Comparison of ENCODE assay signal across 18 mouse cellular contexts in genomic region chr11:8686501-8686900, GRCm38 (mm10). TPM values are rescaled to one million over a fixed set of nuclear protein-coding genes. Genes with fewer than 3 reads are reported as not detected.
DNase-seq lines count a peak whose midpoint lies in the region; ATAC-seq and TF ChIP-seq lines count a peak whose summit lies in the region.
"Had no signal": no experiment of that assay in that cellular context is flagged by ENCODE, and none has a peak within 500 bp of the region (broad histone marks: within the 10 kb centered on the region; RNA-seq: fewer than 3 reads in every experiment).

No protein-coding gene starts in this region.

- no peak for TF ChIP-seq POLR2A in myocyte (IDR thresholded peaks at IDR 0.05; ENCODE audit: insufficient read length, low read depth)

- no peaks in the 10 kb centered on the region for H3K36me3 ChIP-seq in embryonic facial prominence, embryonic 10.5 days (replicated peaks)
- no peaks in the 10 kb centered on the region for H3K36me3 ChIP-seq in embryonic facial prominence, embryonic 14.5 days (ENCODE audit: control insufficient read depth, insufficient read depth, low read length)
- H3K36me3 ChIP-seq in myocyte (ENCODE audit: control insufficient read depth, insufficient read depth) = no peaks in the 10 kb centered on the region
- H3K36me3 ChIP-seq: embryonic facial prominence, embryonic 13.5 days; forebrain, embryonic 15.5 days had no signal

- no peak overlapping the region for H3K9ac ChIP-seq in embryonic facial prominence, embryonic 14.5 days (ENCODE audit: low read depth, low read length)
- H3K9ac ChIP-seq: embryonic facial prominence, embryonic 13.5 days; forebrain, embryonic 13.5 days; forebrain, embryonic 15.5 days; forebrain, postnatal 0 days had no signal

- peaks cover 10% of the 10 kb centered on the region; the same call in 1 of the 2 replicates for H3K27me3 ChIP-seq in embryonic facial prominence, embryonic 10.5 days (replicated peaks; ENCODE audit: low read depth, poor library complexity, severe bottlenecking)
- no peaks in the 10 kb centered on the region for H3K27me3 ChIP-seq in embryonic facial prominence, embryonic 14.5 days (replicated peaks; ENCODE audit: control insufficient read depth, insufficient read depth, low read length)
- H3K27me3 ChIP-seq in myocyte (ENCODE audit: control insufficient read depth, insufficient read depth, insufficient read length) = no peaks in the 10 kb centered on the region
- H3K27me3 ChIP-seq: embryonic facial prominence, embryonic 13.5 days; forebrain, embryonic 15.5 days had no signal

- H3K79me2 ChIP-seq in myocyte (ENCODE audit: control insufficient read depth, insufficient read depth) = no peaks in the 10 kb centered on the region

- 0 out of 2 replicates have a peak, but pooled peaks have one; percentile 26 for ATAC-seq in embryonic facial prominence, embryonic 14.5 days (ENCODE audit: low read depth)
- ATAC-seq: forebrain, embryonic 13.5 days; forebrain, embryonic 15.5 days; forebrain, postnatal 0 days had no signal

- peaks cover 14% of the 10 kb centered on the region for H3K4me1 ChIP-seq in embryonic facial prominence, embryonic 10.5 days
- peaks cover 15% of the 10 kb centered on the region for H3K4me1 ChIP-seq in embryonic facial prominence, embryonic 14.5 days (ENCODE audit: control insufficient read depth, insufficient read depth, low read length)
- H3K4me1 ChIP-seq: forebrain, embryonic 15.5 days had no signal

- H3K4me3 ChIP-seq in embryonic facial prominence, embryonic 10.5 days = no peak overlapping the region
- no peak overlapping the region for H3K4me3 ChIP-seq in embryonic facial prominence, embryonic 14.5 days (ENCODE audit: low read depth, low read length)
- H3K4me3 ChIP-seq in myocyte = no peak overlapping the region
- H3K4me3 ChIP-seq: embryonic facial prominence, embryonic 13.5 days; forebrain, embryonic 13.5 days; forebrain, embryonic 15.5 days had no signal

- DNase-seq in embryonic facial prominence, embryonic 10.5 days (ENCODE audit: low spot score) = no peak
- DNase-seq in embryonic facial prominence, embryonic 14.5 days (ENCODE audit: low spot score) = no peak
- no peak for DNase-seq in cerebellum, adult 9-10 months
- no peak for DNase-seq in left cerebral cortex, adult 8-10 months (ENCODE audit: low spot score in 2 of 2)
- DNase-seq: adrenal gland, adult 2 months; adrenal gland, postnatal 10 days; adrenal gland, postnatal 25 days; cerebellum, adult 11 months; cerebellum, adult 18-20 months; cerebellum, adult 8-10 months; cerebellum, postnatal 10 days; cerebellum, postnatal 25 days; forebrain, postnatal 0 days had no signal

- 71% methylated on average over 3 of the region's 3 CpGs for WGBS in embryonic facial prominence, embryonic 10.5 days
- WGBS in embryonic facial prominence, embryonic 14.5 days = 71% methylated on average over 3 of the region's 3 CpGs

- no peak overlapping the region for H3K4me2 ChIP-seq in embryonic facial prominence, embryonic 14.5 days (ENCODE audit: low read depth, low read length)
- peak overlapping the region; percentile 70 for H3K4me2 ChIP-seq in myocyte (ENCODE audit: low read depth)
- H3K4me2 ChIP-seq: embryonic facial prominence, embryonic 13.5 days; forebrain, embryonic 13.5 days; forebrain, embryonic 15.5 days had no signal

- H3K9me3 ChIP-seq in embryonic facial prominence, embryonic 10.5 days = no peaks in the 10 kb centered on the region
- H3K9me3 ChIP-seq in embryonic facial prominence, embryonic 14.5 days (ENCODE audit: control insufficient read depth, low read length) = no peaks in the 10 kb centered on the region
- H3K9me3 ChIP-seq: embryonic facial prominence, embryonic 13.5 days; forebrain, embryonic 13.5 days; forebrain, embryonic 15.5 days had no signal

- no peak overlapping the region for H3ac ChIP-seq in myocyte (ENCODE audit: control insufficient read depth, insufficient read length)

- H3K27ac ChIP-seq in embryonic facial prominence, embryonic 10.5 days (replicated peaks) = 0 out of 2 replicates have a peak overlapping the region, but pooled peaks have one; percentile 32
- H3K27ac ChIP-seq in embryonic facial prominence, embryonic 14.5 days (replicated peaks; ENCODE audit: low read depth, low read length) = no peak overlapping the region
- H3K27ac ChIP-seq: embryonic facial prominence, embryonic 13.5 days; forebrain, embryonic 13.5 days; forebrain, embryonic 15.5 days had no signal

TF ChIP-seq in myocyte, 11 proteins besides CTCF, POLR2A, EP300 and RAD21:
- TF ChIP-seq TCF3 (IDR thresholded peaks at IDR 0.05; ENCODE audit: insufficient read length, low read depth) = no peak
- no peak for TF ChIP-seq REST (IDR thresholded peaks at IDR 0.05; ENCODE audit: insufficient read depth, insufficient read length)
- no peak for TF ChIP-seq POLR2AphosphoS2 (IDR thresholded peaks at IDR 0.05; ENCODE audit: insufficient read length, low read depth)
- TF ChIP-seq SRF (IDR thresholded peaks at IDR 0.05; ENCODE audit: control insufficient read depth, insufficient read length, low read depth) = no peak
- TF ChIP-seq MYOG (IDR thresholded peaks at IDR 0.05; ENCODE audit: control insufficient read depth in 1 of 3, insufficient read depth in 1 of 3, insufficient read length in 2 of 3, low read depth in 2 of 3) = no peak
- no peak for TF ChIP-seq MYOD1 (IDR thresholded peaks at IDR 0.05; ENCODE audit: control insufficient read depth in 1 of 3, insufficient read length in 2 of 3, low read depth in 2 of 3)
- TF ChIP-seq USF1 (IDR thresholded peaks at IDR 0.05; ENCODE audit: low read depth) = no peak
- no peak for TF ChIP-seq CEBPB (IDR thresholded peaks at IDR 0.05; ENCODE audit: insufficient read depth, poor library complexity, severe bottlenecking)
- TF ChIP-seq TCF12 (IDR thresholded peaks at IDR 0.05; ENCODE audit: insufficient read depth, poor library complexity, severe bottlenecking) = no peak
- TF ChIP-seq MAX (IDR thresholded peaks at IDR 0.05; ENCODE audit: low read depth) = no peak
- no peak for TF ChIP-seq E2F4 (IDR thresholded peaks at IDR 0.05; ENCODE audit: insufficient read depth)

RNA-seq across cellular contexts. Expression of gene Tns3, which starts 22.2 kb away (rescaled TPM):
- 20.2 and 23.4 TPM in 2 replicates for polyA plus RNA-seq in embryonic facial prominence, embryonic 10.5 days (2016; fragmentation: Nextera tagmentation; extraction: Ambion mirVana)
- 19.3 and 20.5 TPM in 2 replicates for polyA plus RNA-seq in embryonic facial prominence, embryonic 14.5 days (2014; fragmentation: Nextera tagmentation; extraction: Ambion mirVana)
- 23.4 TPM for polyA plus RNA-seq in myocyte (2012; fragmentation: generic; extraction: Trizol)
- 10 to 100 TPM; 37.0 to 47.0 (median 41.1) TPM for total RNA-seq in left cerebral cortex, adult 8-10 months (2022)
- total RNA-seq: MEL had no signal
